Mouse (Mus musculus) liver, embryonic 11.5 days (tissue): ENCODE measurements around the gene Lrrc4b. TPM values are rescaled to one million over a fixed set of nuclear protein-coding genes. Genes with fewer than 3 reads are reported as not detected.
A peak's percentile ranks its signal among the peaks of the same experiment; 100 is the strongest.

Source experiments
- ATAC-seq: fragments of 200-750 bp; cut with Nextera tagmentation; replicated peaks from 2 replicates; pipeline ENCODE4 v1.8.0; 2017; ENCODE audit warnings: moderate number of reproducible peaks, mild to moderate bottlenecking, moderate TSS enrichment, moderate library complexity; ENCODE audit not compliant: low FRiP score
- DNase-seq: peaks from one replicate; pipeline ENCODE4 v3.0.0-alpha.2; 2017; ENCODE audit warnings: low spot score
- H3K27ac ChIP-seq: fragments of 300-500 bp; sonication (generic); 2 replicates; pipeline ENCODE4 v1.5.1; 2014; ENCODE audit warnings: mild to moderate bottlenecking, low read depth, low read length, control low read depth
- H3K27me3 ChIP-seq: fragments of 300-500 bp; sonication (generic); replicated peaks from 2 replicates; pipeline ENCODE4 v1.6.1; 2014; ENCODE audit warnings: low read length, mixed read lengths; ENCODE audit not compliant: control insufficient read depth, insufficient read depth
- H3K36me3 ChIP-seq: fragments of 300-500 bp; sonication (generic); 2 replicates; pipeline ENCODE4 v1.6.1; 2014; ENCODE audit warnings: mild to moderate bottlenecking, low read length, moderate library complexity, mixed read lengths; ENCODE audit not compliant: control insufficient read depth, insufficient read depth
- H3K4me1 ChIP-seq: fragments of 300-500 bp; sonication (generic); replicated peaks from 2 replicates; pipeline ENCODE4 v1.6.1; 2014; ENCODE audit warnings: low read length, mixed read lengths; ENCODE audit not compliant: control insufficient read depth, insufficient read depth
- H3K4me2 ChIP-seq: fragments of 300-500 bp; sonication (generic); 2 replicates; pipeline ENCODE4 v1.6.1; 2014; ENCODE audit warnings: mild to moderate bottlenecking, control low read depth, moderate library complexity
- H3K4me3 ChIP-seq: fragments of 300-500 bp; sonication (generic); 2 replicates; pipeline ENCODE4 v1.5.1; 2014; ENCODE audit warnings: low read depth, low read length, control low read depth
- H3K9ac ChIP-seq: fragments of 300-500 bp; sonication (generic); 2 replicates; pipeline ENCODE4 v1.6.1; 2014; ENCODE audit warnings: low read depth, low read length, control low read depth
- H3K9me3 ChIP-seq: fragments of 300-500 bp; sonication (generic); 2 replicates; pipeline ENCODE4 v1.6.1; 2016; ENCODE audit warnings: low read length, inconsistent platforms, mixed read lengths; ENCODE audit not compliant: control insufficient read depth
- whole genome bisulfite sequencing: fragments of 180-500 bp; shearing (Covaris S2); extraction: QIAGEN DNeasy Blood & Tissue Kit; methylation state at CpG from one replicate; pipeline ENCODE4 v1.1.7; 2014; 5-methylcytosine and 5-hydroxymethylcytosine counted together
- polyA plus RNA-seq: library from polyadenylated mRNA; unstranded; fragments of >200 nt; fragmentation: Nextera tagmentation; extraction: Ambion mirVana; gene quantifications from 2 replicates; pipeline ENCODE4 v1.2.1, GENCODE M21; 2014

The Lrrc4b gene
- polyA plus RNA-seq, 1 experiment from 2014 or later = 0.52 TPM

GRCm38 (mm10) chr7:44439696-44440095, 10.9 kb downstream of the Lrrc4b start:
- no peak overlapping the region for H3K27ac ChIP-seq
- H3K27me3 ChIP-seq = peaks cover 72% of the 10 kb centered on the region
- H3K9me3 ChIP-seq = no peaks in the 10 kb centered on the region
- no peaks in the 10 kb centered on the region for H3K4me1 ChIP-seq
- no peak overlapping the region for H3K9ac ChIP-seq
- DNase-seq (no peak), ATAC-seq (no peak)
- H3K4me2 ChIP-seq = no peak overlapping the region
- no peaks in the 10 kb centered on the region for H3K36me3 ChIP-seq
- WGBS = 68% methylated on average over 2 of the region's 2 CpGs
- no peak overlapping the region for H3K4me3 ChIP-seq

- Histone ChIP-seq H3K4me1 (no peaks in the 10 kb centered on the region), H3K36me3 (no peaks in the 10 kb centered on the region), H3K27me3 (peaks cover 80% of the 10 kb centered on the region), H3K9me3 (no peaks in the 10 kb centered on the region), H3K4me3 (no peak overlapping the region), H3K4me2 (no peak overlapping the region), H3K9ac (no peak overlapping the region), H3K27ac (no peak overlapping the region)
- WGBS = 63% methylated on average over 1 of the region's 1 CpGs
- ATAC-seq (no peak), DNase-seq (no peak)
Measured at GRCm38 (mm10) chr7:44440479-44440878, 11.7 kb downstream of the Lrrc4b start.

GRCm38 (mm10) chr7:44441180-44441579, 12.4 kb downstream of the Lrrc4b start:
- no peak for DNase-seq
- peaks cover 83% of the 10 kb centered on the region for H3K27me3 ChIP-seq
- H3K9ac ChIP-seq = no peak overlapping the region
- H3K36me3 ChIP-seq = no peaks in the 10 kb centered on the region
- H3K4me1 ChIP-seq = no peaks in the 10 kb centered on the region
- H3K9me3 ChIP-seq = no peaks in the 10 kb centered on the region
- no peak overlapping the region for H3K4me3 ChIP-seq
- H3K4me2 ChIP-seq = no peak overlapping the region
- H3K27ac ChIP-seq = no peak overlapping the region
- no peak for ATAC-seq
- 13% methylated on average over 1 of the region's 1 CpGs for WGBS

GRCm38 (mm10) chr7:44441648-44442109, 12.9 kb downstream of the Lrrc4b start:
- DNase-seq = no peak
- no peaks in the 10 kb centered on the region for H3K36me3 ChIP-seq
- 1% methylated on average over 13 of the region's 14 CpGs for WGBS
- H3K4me3 ChIP-seq = peak overlapping the region; percentile 20
- no peak; the same call in 1 of the 2 replicates for ATAC-seq
- peaks cover 88% of the 10 kb centered on the region for H3K27me3 ChIP-seq
- no peaks in the 10 kb centered on the region for H3K4me1 ChIP-seq
- H3K9ac ChIP-seq = 0 out of 2 replicates have a peak overlapping the region, but pooled peaks have one; percentile 14
- H3K4me2 ChIP-seq = peak overlapping the region; percentile 42
- H3K9me3 ChIP-seq = no peaks in the 10 kb centered on the region
- no peak overlapping the region for H3K27ac ChIP-seq

GRCm38 (mm10) chr7:44442407-44442821, 13.6 kb downstream of the Lrrc4b start:
- H3K4me2 ChIP-seq = peak overlapping the region; percentile 42
- H3K4me1 ChIP-seq = no peaks in the 10 kb centered on the region
- DNase-seq = no peak
- WGBS = 5% methylated on average over 14 of the region's 14 CpGs
- H3K4me3 ChIP-seq = peak overlapping the region; percentile 20; the same call in 1 of the 2 replicates
- H3K27ac ChIP-seq = no peak overlapping the region
- no peaks in the 10 kb centered on the region for H3K36me3 ChIP-seq
- ATAC-seq = no peak
- H3K9ac ChIP-seq = no peak overlapping the region
- peaks cover 89% of the 10 kb centered on the region for H3K27me3 ChIP-seq
- H3K9me3 ChIP-seq = no peaks in the 10 kb centered on the region

GRCm38 (mm10) chr7:44443268-44444173, 14.7 kb downstream of the Lrrc4b start:
- Histone ChIP-seq H3K36me3 (no peaks in the 10 kb centered on the region), H3K9ac (no peak overlapping the region), H3K4me3 (0 out of 2 replicates have a peak overlapping the region, but pooled peaks have one; percentile 12), H3K27me3 (peaks cover 88% of the 10 kb centered on the region), H3K9me3 (no peaks in the 10 kb centered on the region), H3K27ac (no peak overlapping the region), H3K4me1 (no peaks in the 10 kb centered on the region), H3K4me2 (peak overlapping the region; percentile 29)
- DNase-seq (no peak), ATAC-seq (no peak)
- 11% methylated on average over 20 of the region's 20 CpGs for WGBS

GRCm38 (mm10) chr7:44444886-44445527, 16.2 kb downstream of the Lrrc4b start:
- H3K36me3 ChIP-seq = no peaks in the 10 kb centered on the region
- H3K27me3 ChIP-seq = peaks cover 82% of the 10 kb centered on the region
- no peak overlapping the region for H3K9ac ChIP-seq
- no peak overlapping the region for H3K27ac ChIP-seq
- no peak for DNase-seq
- no peak overlapping the region for H3K4me2 ChIP-seq
- 11% methylated on average over 29 of the region's 29 CpGs for WGBS
- H3K9me3 ChIP-seq = no peaks in the 10 kb centered on the region
- no peak overlapping the region for H3K4me3 ChIP-seq
- no peaks in the 10 kb centered on the region for H3K4me1 ChIP-seq
- ATAC-seq = no peak

- ATAC-seq (no peak), DNase-seq (no peak)
- Histone ChIP-seq H3K4me2 (no peak overlapping the region), H3K27me3 (peaks cover 77% of the 10 kb centered on the region), H3K27ac (no peak overlapping the region), H3K36me3 (no peaks in the 10 kb centered on the region), H3K4me3 (no peak overlapping the region), H3K9me3 (no peaks in the 10 kb centered on the region), H3K4me1 (no peaks in the 10 kb centered on the region), H3K9ac (no peak overlapping the region)
- 10% methylated on average over 7 of the region's 7 CpGs for WGBS
Measured at GRCm38 (mm10) chr7:44445528-44445923, 16.7 kb downstream of the Lrrc4b start.
